Mouse (Mus musculus) G1E (cell line): Measurements from ENCODE around the gene Abhd14b. TPM values are rescaled to one million over a fixed set of nuclear protein-coding genes. Genes with fewer than 3 reads are reported as not detected.

Experiments
- ATAC-seq: 2 replicates; pipeline ENCODE4 v1.8.0; 2016; ENCODE audit warnings: mild to moderate bottlenecking; ENCODE audit not compliant: insufficient number of reproducible peaks, poor library complexity, low FRiP score, severe bottlenecking; ENCODE audit errors: extremely low read depth
- DNase-seq: peaks from one replicate; pipeline ENCODE4 v3.0.0; 2012; ENCODE audit warnings: low spot score
- H3K27me3 ChIP-seq: 2 replicates; pipeline ENCODE4 v1.6.1; 2012; ENCODE audit warnings: mild to moderate bottlenecking, low read length, inconsistent platforms; ENCODE audit not compliant: insufficient read depth
- H3K36me3 ChIP-seq: replicated peaks from 2 replicates; pipeline ENCODE3; 2012; ENCODE audit warnings: mild to moderate bottlenecking, inconsistent platforms
- H3K4me1 ChIP-seq: 2 replicates; pipeline ENCODE4 v1.6.1; 2012; ENCODE audit warnings: low read depth, low read length, inconsistent platforms, mixed read lengths; ENCODE audit not compliant: insufficient read depth
- H3K4me3 ChIP-seq: 2 replicates; pipeline ENCODE4 v1.5.1; 2012; ENCODE audit warnings: low read depth, mild to moderate bottlenecking, inconsistent platforms, low read length, moderate library complexity, mixed read lengths
- H3K9me3 ChIP-seq: replicated peaks from 2 replicates; pipeline ENCODE4 v1.6.1; 2012; ENCODE audit warnings: inconsistent platforms
- CTCF ChIP-seq: IDR thresholded peaks from 2 replicates; pipeline ENCODE4 v1.5.1; 2012; ENCODE audit warnings: low read depth, low read length, inconsistent platforms, mixed read lengths
- GATA1 ChIP-seq: IDR thresholded peaks from 2 replicates; pipeline ENCODE4 v1.6.1; 2012; ENCODE audit warnings: borderline replicate concordance, low read length, inconsistent platforms, mixed read lengths
- GATA2 ChIP-seq: IDR thresholded peaks from 2 replicates; pipeline ENCODE4 v1.6.1; 2012; ENCODE audit warnings: low read depth, low read length, inconsistent platforms, borderline replicate concordance
- POLR2AphosphoS5 ChIP-seq: IDR thresholded peaks from 2 replicates; pipeline ENCODE4 v1.6.1; 2012; ENCODE audit warnings: low read depth, low read length, inconsistent platforms; ENCODE audit not compliant: insufficient replicate concordance
- TAL1 ChIP-seq: conservative IDR thresholded peaks from 2 replicates; pipeline ENCODE4 v1.6.1; 2012; ENCODE audit warnings: low read depth, low read length, inconsistent platforms, mixed read lengths
- polyA plus RNA-seq: library from polyadenylated mRNA; stranded (reverse); fragments of >175 nt; gene quantifications from 2 replicates; pipeline ENCODE4 v1.2.3, GENCODE M21; 2012
- total RNA-seq, 2 experiments: library from RNA; stranded (forward) in 1 of 2; stranded (reverse) in 1 of 2; fragments of 200-1000 nt in 1 of 2; fragments of >200 nt in 1 of 2; fragmentation: Nextera tagmentation in 1 of 2; gene quantifications; 2 replicates each; pipeline ENCODE4 v1.2.3; 2014 to 2017

Abhd14b gene
- total and polyA plus RNA-seq, 3 experiments: 2.3 to 6.9 (median 2.6) TPM

DNA sequence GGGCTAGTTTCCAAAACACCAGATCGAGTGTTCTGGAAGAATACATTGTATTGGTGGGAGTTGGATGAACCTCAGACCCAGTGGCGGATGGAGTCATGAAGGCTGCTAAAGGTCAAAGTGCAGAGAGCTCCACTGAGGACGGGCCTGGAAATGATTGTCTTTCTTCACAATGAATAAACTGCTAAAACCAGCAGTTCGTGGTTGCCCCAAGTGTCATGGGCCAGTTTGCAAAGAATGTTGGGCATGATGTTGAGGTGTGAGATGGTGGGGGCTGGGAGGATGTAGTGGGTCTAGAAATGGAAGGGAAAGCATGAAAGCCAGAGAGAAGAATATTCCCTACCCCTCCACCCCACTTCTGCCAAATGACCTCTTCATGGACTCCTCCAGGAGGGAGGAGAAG, 2.4 kb upstream of the Abhd14b start:
- peaks cover 32% of the 10 kb centered on the region for H3K4me1 ChIP-seq
- DNase-seq (no peak), ATAC-seq (no peak)
- H3K36me3 ChIP-seq: peaks cover 33% of the 10 kb centered on the region
- TF ChIP-seq POLR2AphosphoS5: no peak
- no peak for TF ChIP-seq TAL1
- no peak for TF ChIP-seq GATA1
- no peak for TF ChIP-seq CTCF
- no peak for TF ChIP-seq GATA2
- no peaks in the 10 kb centered on the region for H3K9me3 ChIP-seq
- H3K4me3 ChIP-seq: no peak overlapping the region
- peaks cover 5% of the 10 kb centered on the region for H3K27me3 ChIP-seq

DNA sequence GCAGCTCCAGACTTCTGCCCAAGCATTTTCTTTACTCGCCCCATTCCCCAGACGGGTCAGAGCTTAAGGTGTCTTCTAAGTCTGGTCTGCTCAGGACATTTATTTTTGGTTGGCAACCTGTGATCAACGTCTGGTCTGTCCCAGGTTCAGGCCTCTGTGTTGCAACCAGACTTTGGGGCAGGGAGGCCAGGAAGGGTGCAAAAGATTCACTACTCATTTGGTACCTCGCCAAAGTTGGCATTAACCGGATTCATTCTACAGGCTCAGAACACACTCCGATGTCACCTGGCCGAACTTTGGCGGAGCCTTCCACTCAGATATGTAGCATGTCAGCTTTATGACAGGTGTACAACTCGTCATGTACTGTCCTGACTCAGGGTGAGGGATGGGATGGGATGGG, 692 bp downstream of the Abhd14b start:
- peak overlapping the region; percentile 76; the same call in 1 of the 2 replicates for H3K4me3 ChIP-seq
- peaks cover 58% of the 10 kb centered on the region for H3K4me1 ChIP-seq
- H3K9me3 ChIP-seq: no peaks in the 10 kb centered on the region
- ATAC-seq: no peak
- H3K27me3 ChIP-seq: peaks cover 33% of the 10 kb centered on the region
- H3K36me3 ChIP-seq: peaks cover 24% of the 10 kb centered on the region
- no peak for DNase-seq
- TF ChIP-seq GATA2: no peak
- TF ChIP-seq CTCF: no peak
- no peak for TF ChIP-seq GATA1
- TF ChIP-seq TAL1: no peak
- TF ChIP-seq POLR2AphosphoS5: no peak

GRCm38 (mm10) chr9:106448498-106449031, 1.3 kb downstream of the Abhd14b start:
- DNase-seq: peak; percentile 70
- Histone ChIP-seq H3K27me3 (peaks cover 39% of the 10 kb centered on the region), H3K9me3 (no peaks in the 10 kb centered on the region), H3K36me3 (peaks cover 20% of the 10 kb centered on the region), H3K4me3 (peak overlapping the region; percentile 54; the same call in 1 of the 2 replicates), H3K4me1 (peaks cover 64% of the 10 kb centered on the region)
- peak; percentile 51; the same call in 1 of the 2 replicates for ATAC-seq
- TF ChIP-seq POLR2AphosphoS5 (no peak), CTCF (0 out of 2 replicates have a peak, but pooled peaks have one; percentile 44)

- ATAC-seq (no peak), DNase-seq (no peak)
- no peak for TF ChIP-seq CTCF
- TF ChIP-seq POLR2AphosphoS5: no peak
- TF ChIP-seq TAL1: no peak
- TF ChIP-seq GATA2: no peak
- TF ChIP-seq GATA1: no peak
- Histone ChIP-seq H3K9me3 (no peaks in the 10 kb centered on the region), H3K36me3 (peaks cover 7% of the 10 kb centered on the region), H3K4me1 (peaks cover 73% of the 10 kb centered on the region), H3K4me3 (no peak overlapping the region), H3K27me3 (peaks cover 48% of the 10 kb centered on the region)
These were observed 2.7 kb downstream of the Abhd14b start for GRCm38 (mm10) chr9:106449947-106450346.

DNA sequence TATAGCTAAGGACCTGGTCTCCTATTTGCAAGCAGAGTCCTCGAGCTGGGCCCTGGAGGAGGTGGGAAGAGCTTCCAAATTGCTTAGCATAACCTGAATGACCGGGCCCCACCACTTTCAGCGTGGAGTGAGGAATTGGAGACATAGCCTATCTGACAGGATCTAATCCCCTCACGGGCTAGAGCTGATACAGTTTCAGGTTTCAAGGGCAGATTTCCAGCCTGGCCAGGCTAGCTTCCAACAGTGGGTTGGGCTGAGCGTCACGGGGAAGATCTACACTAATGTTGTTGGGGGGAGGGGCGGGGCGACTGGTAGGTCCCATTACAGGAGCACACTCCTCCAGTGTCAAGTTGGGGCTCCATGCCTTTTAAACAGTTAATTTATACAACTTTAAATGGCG, 3.4 kb downstream of the Abhd14b start:
- Histone ChIP-seq H3K27me3 (peaks cover 55% of the 10 kb centered on the region), H3K4me1 (peaks cover 75% of the 10 kb centered on the region), H3K36me3 (peaks cover 1% of the 10 kb centered on the region), H3K4me3 (no peak overlapping the region), H3K9me3 (no peaks in the 10 kb centered on the region)
- no peak for TF ChIP-seq GATA1
- TF ChIP-seq POLR2AphosphoS5: no peak
- TF ChIP-seq GATA2: no peak
- no peak for TF ChIP-seq TAL1
- TF ChIP-seq CTCF: no peak
- DNase-seq: no peak
- ATAC-seq: no peak

- Histone ChIP-seq H3K4me3 (no peak overlapping the region), H3K36me3 (no peaks in the 10 kb centered on the region), H3K9me3 (no peaks in the 10 kb centered on the region), H3K4me1 (peaks cover 70% of the 10 kb centered on the region), H3K27me3 (peaks cover 62% of the 10 kb centered on the region)
- DNase-seq (no peak), ATAC-seq (no peak)
- TF ChIP-seq GATA1: no peak
- TF ChIP-seq CTCF: no peak
- no peak for TF ChIP-seq GATA2
- no peak for TF ChIP-seq POLR2AphosphoS5
- TF ChIP-seq TAL1: no peak
These were observed 4.0 kb downstream of the Abhd14b start for GRCm38 (mm10) chr9:106451298-106451697.
